ENCODE assay signal across 11 mouse cellular contexts in the genomic region with DNA sequence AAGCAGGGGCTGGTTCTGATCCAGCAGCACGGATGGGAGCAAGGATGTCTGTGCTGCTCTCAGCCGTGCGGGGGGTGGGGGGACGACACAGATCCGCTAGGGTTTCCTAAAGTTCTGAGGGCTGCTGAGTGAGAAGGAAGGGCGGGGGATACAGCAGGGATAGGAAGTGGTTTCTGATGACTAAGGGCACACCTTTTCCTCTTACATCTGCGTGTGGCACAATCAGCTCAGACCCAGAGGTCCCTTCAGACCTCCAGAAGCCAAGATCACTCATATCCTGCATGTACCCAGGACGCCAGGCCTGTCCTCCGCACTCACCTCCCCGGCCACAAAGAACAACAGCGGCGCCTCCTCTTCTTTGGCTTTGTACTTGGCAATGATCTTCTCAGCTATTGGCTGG. TPM values are rescaled to one million over a fixed set of nuclear protein-coding genes. Genes with fewer than 3 reads are reported as not detected.
DNase-seq lines count a peak whose midpoint lies in the region; ATAC-seq lines count a peak whose summit lies in the region.
"Had no signal": no experiment of that assay in that cellular context is flagged by ENCODE, and none has a peak within 500 bp of the region (broad histone marks: within the 10 kb centered on the region; RNA-seq: fewer than 3 reads in every experiment).

No protein-coding gene starts in this region.

- WGBS in midbrain, embryonic 16.5 days = 57% methylated on average over 12 of the region's 12 CpGs

- no peaks in the 10 kb centered on the region for H3K27me3 ChIP-seq in midbrain, embryonic 16.5 days (ENCODE audit: control insufficient read depth, insufficient read depth, low read depth, low read length)
- H3K27me3 ChIP-seq: limb, embryonic 15.5 days had no signal

- no peaks in the 10 kb centered on the region for H3K9me3 ChIP-seq in midbrain, embryonic 16.5 days (replicated peaks; ENCODE audit: control insufficient read depth, low read length, poor library complexity, severe bottlenecking)
- H3K9me3 ChIP-seq: limb, embryonic 15.5 days had no signal

- H3K36me3 ChIP-seq in midbrain, embryonic 16.5 days (ENCODE audit: control insufficient read depth, insufficient read depth, low read length) = no peaks in the 10 kb centered on the region

- 0 out of 2 replicates have a peak overlapping the region, but pooled peaks have one; percentile 15 for H3K4me2 ChIP-seq in midbrain, embryonic 16.5 days (ENCODE audit: low read length)
- H3K4me2 ChIP-seq: limb, embryonic 15.5 days had no signal

- peak; percentile 27 to 50 for DNase-seq in heart, adult 9 months (ENCODE audit: low spot score in 2 of 2)
- DNase-seq in heart, postnatal 4 days = no peak
- DNase-seq in lung, postnatal 36 days = peak; percentile 24
- DNase-seq in lung, postnatal 10 days = no peak
- DNase-seq in frontal cortex, postnatal 36 days (ENCODE audit: low spot score in 2 of 2) = no peak
- DNase-seq in spleen, postnatal 14 days (ENCODE audit: low spot score in 2 of 2) = no peak
- DNase-seq: adrenal gland, adult 8-10 months had no signal

- H3K9ac ChIP-seq in midbrain, embryonic 16.5 days (ENCODE audit: low read depth, low read length) = 0 out of 2 replicates have a peak overlapping the region, but pooled peaks have one; percentile 12
- H3K9ac ChIP-seq: limb, embryonic 15.5 days had no signal

- no peak overlapping the region for H3K4me3 ChIP-seq in midbrain, embryonic 16.5 days (ENCODE audit: low read depth, low read length)
- H3K4me3 ChIP-seq: limb, embryonic 15.5 days had no signal

- H3K4me1 ChIP-seq in midbrain, embryonic 16.5 days (ENCODE audit: control insufficient read depth, insufficient read depth, low read length) = peaks cover 19% of the 10 kb centered on the region

- ATAC-seq in granulocyte monocyte progenitor cell, adult 5-6 weeks (replicated peaks; ENCODE audit: poor library complexity, severe bottlenecking) = peak; percentile 85
- ATAC-seq in midbrain, embryonic 16.5 days = no peak

- H3K27ac ChIP-seq in midbrain, embryonic 16.5 days (ENCODE audit: low read length) = no peak overlapping the region
- H3K27ac ChIP-seq: limb, embryonic 15.5 days had no signal

RNA-seq across cellular contexts. Expression of gene Glod4, which starts 17.7 kb away (rescaled TPM):
- 10 to 100 TPM; 54.1 to 57.5 TPM for total RNA-seq in heart, postnatal 4 days (2021)
- 69.2 and 126 TPM in 2 replicates for total RNA-seq in granulocyte monocyte progenitor cell, adult 5-6 weeks (2014; fragmentation: Nextera tagmentation)
- 302 and 358 TPM in 2 replicates for total RNA-seq in granulocyte monocyte progenitor cell, adult 5-6 weeks (2017)
- polyA plus RNA-seq in midbrain, embryonic 16.5 days (2015; fragmentation: Nextera tagmentation; extraction: Ambion mirVana) = 121 and 123 TPM in 2 replicates

RNA-seq across cellular contexts. Expression of gene Mrm3, which starts 17.7 kb away (rescaled TPM):
- 10 to 100 TPM; 17.8 to 18.4 TPM for total RNA-seq in heart, postnatal 4 days (2021)
- total RNA-seq in granulocyte monocyte progenitor cell, adult 5-6 weeks (2014; fragmentation: Nextera tagmentation) = 19.7 and 26.3 TPM in 2 replicates
- 28.5 and 30.5 TPM in 2 replicates for total RNA-seq in granulocyte monocyte progenitor cell, adult 5-6 weeks (2017)
- polyA plus RNA-seq in midbrain, embryonic 16.5 days (2015; fragmentation: Nextera tagmentation; extraction: Ambion mirVana) = 25.4 and 26.5 TPM in 2 replicates

RNA-seq across cellular contexts. Expression of gene Gemin4, which starts 43.8 kb away (rescaled TPM):
- total RNA-seq in heart, postnatal 4 days (2021) = 1 to 10 TPM; 5.3 to 6.6 TPM
- total RNA-seq in granulocyte monocyte progenitor cell, adult 5-6 weeks (2014; fragmentation: Nextera tagmentation) = 21.6 and 21.9 TPM in 2 replicates
- total RNA-seq in granulocyte monocyte progenitor cell, adult 5-6 weeks (2017) = 18.2 and 19.1 TPM in 2 replicates
- 13.8 and 15.4 TPM in 2 replicates for polyA plus RNA-seq in midbrain, embryonic 16.5 days (2015; fragmentation: Nextera tagmentation; extraction: Ambion mirVana)

RNA-seq across cellular contexts. Expression of gene Dbil5, which starts 43.8 kb away (rescaled TPM):
- under 1 TPM in 1 of 2 experiments, not detected in 1; 0.50 TPM for total RNA-seq in heart, postnatal 4 days (2021)
- total RNA-seq in granulocyte monocyte progenitor cell, adult 5-6 weeks (2014; fragmentation: Nextera tagmentation) = not detected in 2 replicates
- total RNA-seq in granulocyte monocyte progenitor cell, adult 5-6 weeks (2017) = not detected in 2 replicates
- polyA plus RNA-seq in midbrain, embryonic 16.5 days (2015; fragmentation: Nextera tagmentation; extraction: Ambion mirVana) = 0.40 and 1.0 TPM in 2 replicates
- polyA plus RNA-seq: small intestine, adult 2 months had no signal

Comparison
In these comparisons a context has a peak if more than half of its experiments do, and no peak if none do; other contexts are left out.
1. DNase-seq: peak in heart, adult 9 months (2 of 2) and lung, postnatal 36 days (single experiment); none in heart, postnatal 4 days (single experiment), lung, postnatal 10 days (single experiment), frontal cortex, postnatal 36 days (0 of 2) and spleen, postnatal 14 days (0 of 2).